Comparison of ENCODE assay signal across 8 mouse cellular contexts in genomic region chr1:184734067-184734830, GRCm38 (mm10). TPM values are rescaled to one million over a fixed set of nuclear protein-coding genes. Genes with fewer than 3 reads are reported as not detected.
A peak's percentile ranks its signal among the peaks of the same experiment; 100 is the strongest.
DNase-seq lines count a peak whose midpoint lies in the region; ATAC-seq and TF ChIP-seq lines count a peak whose summit lies in the region.

No protein-coding gene starts in this region.

- H3K9me3 ChIP-seq in heart, postnatal 0 days (replicated peaks; ENCODE audit: control insufficient read depth, low read length), result no peaks in the 10 kb centered on the region
- H3K9me3 ChIP-seq in liver, embryonic 14.5 days (ENCODE audit: control insufficient read depth, low read length), result no peaks in the 10 kb centered on the region
- no peaks in the 10 kb centered on the region for H3K9me3 ChIP-seq in neural tube, embryonic 15.5 days (replicated peaks)

- peak overlapping the region; percentile 50 for H3K27ac ChIP-seq in heart, postnatal 0 days (ENCODE audit: low read depth)
- no peak overlapping the region for H3K27ac ChIP-seq in liver, embryonic 14.5 days
- H3K27ac ChIP-seq in neural tube, embryonic 15.5 days (replicated peaks), result no peak overlapping the region

- no peak for ATAC-seq in heart, postnatal 0 days (ENCODE audit: insufficient read depth, low read depth)
- ATAC-seq in liver, embryonic 14.5 days (ENCODE audit: insufficient read depth), result no peak
- ATAC-seq in neural tube, embryonic 15.5 days (ENCODE audit: low FRiP score), result no peak

- H3K4me3 ChIP-seq in heart, postnatal 0 days (ENCODE audit: low read depth, low read length), result peak overlapping the region; percentile 66
- peak overlapping the region in 1 of 2 experiments; percentile 14; a peak in 1 of 4 replicates for H3K4me3 ChIP-seq in liver, embryonic 14.5 days (ENCODE audit: insufficient read depth in 1 of 2, low read depth in 2 of 2, low read length in 2 of 2)
- no peak overlapping the region for H3K4me3 ChIP-seq in neural tube, embryonic 15.5 days (replicated peaks)

- 3% methylated on average over 27 of the region's 27 CpGs for WGBS in heart, postnatal 0 days
- WGBS in liver, embryonic 14.5 days (ENCODE audit: insufficient replicate concordance), result 1% methylated on average over 27 of the region's 27 CpGs
- WGBS in neural tube, embryonic 15.5 days, result 2% methylated on average over 25 of the region's 27 CpGs

- no peak for TF ChIP-seq EP300 in heart, postnatal 0 days (IDR thresholded peaks at IDR 0.05; ENCODE audit: low read depth)
- no peak for TF ChIP-seq EP300 in liver, embryonic 14.5 days (IDR thresholded peaks at IDR 0.05; ENCODE audit: low read depth)

- H3K36me3 ChIP-seq in heart, postnatal 0 days (replicated peaks; ENCODE audit: control insufficient read depth, insufficient read depth, low read length), result no peaks in the 10 kb centered on the region
- H3K36me3 ChIP-seq in liver, embryonic 14.5 days (replicated peaks; ENCODE audit: control insufficient read depth, insufficient read depth, low read depth), result no peaks in the 10 kb centered on the region
- no peaks in the 10 kb centered on the region for H3K36me3 ChIP-seq in neural tube, embryonic 15.5 days

- H3K27me3 ChIP-seq in heart, postnatal 0 days (ENCODE audit: control insufficient read depth, insufficient read depth, low read length), result peaks cover 83% of the 10 kb centered on the region
- H3K27me3 ChIP-seq in liver, embryonic 14.5 days (ENCODE audit: control insufficient read depth, insufficient read depth, low read length), result peaks cover 79% of the 10 kb centered on the region
- H3K27me3 ChIP-seq in neural tube, embryonic 15.5 days (replicated peaks), result peaks cover 83% of the 10 kb centered on the region

- no peaks in the 10 kb centered on the region for H3K4me1 ChIP-seq in heart, postnatal 0 days (ENCODE audit: control insufficient read depth, insufficient read depth)
- no peaks in the 10 kb centered on the region; a peak in 1 of 4 replicates for H3K4me1 ChIP-seq in liver, embryonic 14.5 days (replicated peaks; ENCODE audit: control insufficient read depth in 2 of 2, insufficient read depth in 2 of 2, low read length in 1 of 2)
- peaks cover 15% of the 10 kb centered on the region for H3K4me1 ChIP-seq in neural tube, embryonic 15.5 days

- H3K9ac ChIP-seq in heart, postnatal 0 days (replicated peaks; ENCODE audit: low read depth, low read length), result no peak overlapping the region
- no peak overlapping the region for H3K9ac ChIP-seq in liver, embryonic 14.5 days (replicated peaks)
- H3K9ac ChIP-seq in neural tube, embryonic 15.5 days (replicated peaks), result no peak overlapping the region

- H3K4me2 ChIP-seq in heart, postnatal 0 days (ENCODE audit: low read depth, low read length), result peak overlapping the region; percentile 86
- peak overlapping the region; percentile 79 for H3K4me2 ChIP-seq in liver, embryonic 14.5 days (ENCODE audit: low read depth)
- peak overlapping the region; percentile 23; the same call in 1 of the 2 replicates for H3K4me2 ChIP-seq in neural tube, embryonic 15.5 days

- peak; percentile 56 for DNase-seq in embryo, embryonic 9.5 days (ENCODE audit: extremely low spot score)
- no peak for DNase-seq in embryo, embryonic 10 days (ENCODE audit: low spot score)
- peak; percentile 46 for DNase-seq in ES-CJ7 (ENCODE audit: low read depth, low spot score)
- no peak for DNase-seq in heart, postnatal 0 days (ENCODE audit: low spot score)
- DNase-seq in liver, embryonic 14.5 days (ENCODE audit: low read depth in 3 of 3, low spot score in 3 of 3), result no peak
- no peak for DNase-seq in gastrocnemius, adult 8-10 months (ENCODE audit: low spot score in 2 of 2)
- no peak for DNase-seq in ovary, adult 18-20 months (ENCODE audit: low spot score)

- TF ChIP-seq CTCF in heart, postnatal 0 days (IDR thresholded peaks at IDR 0.05; ENCODE audit: low read depth), result no peak
- no peak for TF ChIP-seq CTCF in liver, embryonic 14.5 days (IDR thresholded peaks at IDR 0.05; ENCODE audit: low read depth)

RNA-seq across cellular contexts. Expression of gene Hlx, which starts 1.8 kb away (rescaled TPM):
- total RNA-seq in heart, postnatal 0 days (2014; rRNA removed; ENCODE audit: low replicate concordance), result 7.0 and 14.0 TPM in 2 replicates
- 8.1 and 10.0 TPM in 2 replicates for polyA plus RNA-seq in heart, postnatal 0 days (2015; fragmentation: Nextera tagmentation; extraction: Ambion mirVana)
- 2.7 and 3.1 TPM in 2 replicates for polyA plus RNA-seq in liver, embryonic 14.5 days (2012; rRNA removed)
- 3.5 and 3.9 TPM in 2 replicates for polyA plus RNA-seq in liver, embryonic 14.5 days (2014; fragmentation: Nextera tagmentation; extraction: Ambion mirVana)
- 2.6 and 7.9 TPM in 2 replicates for polyA plus RNA-seq in neural tube, embryonic 15.5 days (2015; fragmentation: Nextera tagmentation; extraction: Ambion mirVana)
- 10 to 100 TPM in 2 of 4 experiments, 1 to 10 TPM in 2; 5.9 to 12.1 (median 10.1) TPM for total RNA-seq in gastrocnemius, adult 8-10 months (2022)

Comparison
In these comparisons a context has a peak if more than half of its experiments do, and no peak if none do; other contexts are left out.
1. DNase-seq: peak in embryo, embryonic 9.5 days (single experiment) and ES-CJ7 (single experiment); none in embryo, embryonic 10 days (single experiment), heart, postnatal 0 days (single experiment), liver, embryonic 14.5 days (0 of 3), gastrocnemius, adult 8-10 months (0 of 2) and ovary, adult 18-20 months (single experiment).
2. H3K4me2 ChIP-seq: peak in every context shown above with its lines; median percentile 86 in heart, postnatal 0 days; 79 in liver, embryonic 14.5 days; 23 in neural tube, embryonic 15.5 days.